Mouse (Mus musculus) testis, adult 2 months (tissue): ENCODE measurements at regions not wholly inside any gene's neighbourhood (a gene's known extent, or its start where the extent isn't known, plus 50 kb on each side); places are given as distances from the start of the nearest gene placed in this dataset.

Experiments
- CTCF ChIP-seq: fragments of 200-500 bp; IDR thresholded peaks from 2 replicates; pipeline ENCODE4 v1.5.1; 2012; ENCODE audit warnings: low read depth, mild to moderate bottlenecking, inconsistent platforms, low read length, moderate library complexity; ENCODE audit not compliant: control insufficient read depth, insufficient read depth, insufficient replicate concordance
- POLR2A ChIP-seq: fragments of 200-500 bp; IDR thresholded peaks from 2 replicates; pipeline ENCODE4 v1.6.1; 2012; ENCODE audit warnings: low read depth, mild to moderate bottlenecking, inconsistent platforms, low read length, moderate library complexity; ENCODE audit not compliant: control insufficient read depth

DNA sequence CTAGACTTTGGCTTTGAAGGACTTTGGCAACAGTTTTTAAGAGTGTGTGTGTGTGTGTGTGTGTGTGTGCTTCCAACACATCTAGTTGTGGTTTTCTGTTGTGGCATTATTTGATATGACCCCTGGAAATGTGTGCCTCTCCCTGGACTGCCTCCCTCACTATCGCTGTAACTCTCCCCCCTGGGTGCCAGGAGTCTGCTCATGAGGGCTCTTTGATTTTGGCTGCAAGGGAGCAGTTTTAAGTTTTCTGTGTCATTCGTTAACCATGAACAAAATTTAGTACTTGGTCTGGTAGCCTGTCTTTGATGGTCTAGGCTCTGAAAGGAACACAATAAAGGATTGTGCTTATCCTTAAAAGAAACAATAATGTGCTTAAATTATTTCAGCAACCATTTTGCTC lies 313.9 kb downstream of the Mtx2 start:
- TF ChIP-seq CTCF (no peak), POLR2A (no peak)
